Mouse (Mus musculus): ENCODE measurements around the gene Sptbn4.

Gene Sptbn4

GRCm38 (mm10) chr7:27474490-27474954 lies 27.0 kb upstream of the Sptbn4 start:
- DNase-seq (ENCODE audit: low read depth, low spot score), result peak; percentile 98

DNA sequence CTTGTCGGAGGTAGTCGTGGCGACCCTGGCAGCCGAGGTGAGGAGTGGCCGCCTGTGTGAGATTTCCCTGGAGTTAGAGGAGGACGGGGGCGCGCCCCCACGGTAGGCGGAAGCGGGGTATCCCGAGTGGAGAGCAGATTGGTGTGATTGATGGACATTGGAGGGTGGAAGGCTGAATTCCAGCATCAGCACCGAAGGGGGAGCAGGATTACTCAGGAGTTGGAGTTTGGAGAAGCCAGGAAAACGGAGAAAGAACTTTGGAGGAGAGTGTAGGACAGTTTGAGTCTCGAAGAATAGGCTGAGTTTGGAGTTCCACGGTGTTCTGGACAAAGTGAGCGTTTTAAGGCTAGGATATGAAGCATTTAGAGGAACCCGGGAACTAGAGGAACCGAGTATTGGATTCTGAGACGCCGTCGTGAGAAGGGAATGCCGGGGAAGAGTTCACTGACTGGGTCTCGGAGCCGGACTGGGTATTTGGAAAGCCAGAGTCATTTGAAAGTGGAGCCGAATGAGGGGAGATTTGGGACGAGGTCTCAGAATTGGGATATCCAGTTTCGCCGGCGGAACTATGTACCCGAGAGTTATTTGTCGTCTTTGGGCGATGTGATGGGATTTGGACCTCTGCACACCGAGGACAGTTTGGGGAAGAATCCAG lies 26.5 kb upstream of the Sptbn4 start:
- DNase-seq (ENCODE audit: low read depth, low spot score), result no peak

GRCm38 (mm10) chr7:27473156-27473834 lies 25.8 kb upstream of the Sptbn4 start, which contains the start of gene Sertad3:
Gene Sertad3, plus strand, starts transcription at chr7:27473768.
- peak; percentile 95 for DNase-seq (ENCODE audit: low read depth, low spot score)

DNA sequence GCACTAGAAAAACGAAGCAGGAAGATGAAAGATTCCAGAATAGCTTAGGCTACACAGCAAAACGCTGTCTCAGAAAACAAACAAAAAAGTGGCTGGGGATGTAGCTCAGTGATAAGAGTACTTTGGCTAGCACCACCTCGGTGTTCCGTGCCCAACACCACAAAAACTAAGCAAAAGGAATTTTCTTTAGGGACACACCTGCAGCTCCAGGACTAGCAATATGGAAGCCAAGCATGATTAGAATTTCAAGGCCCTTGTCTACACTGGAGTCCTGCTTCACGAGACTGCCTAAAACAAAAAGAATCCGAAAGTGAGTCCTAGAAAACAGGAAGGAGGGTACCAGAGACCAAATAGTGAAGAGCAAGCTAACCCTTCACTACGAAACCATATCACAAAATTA lies 25.1 kb upstream of the Sptbn4 start:
- DNase-seq (ENCODE audit: low read depth, low spot score), result no peak

DNA sequence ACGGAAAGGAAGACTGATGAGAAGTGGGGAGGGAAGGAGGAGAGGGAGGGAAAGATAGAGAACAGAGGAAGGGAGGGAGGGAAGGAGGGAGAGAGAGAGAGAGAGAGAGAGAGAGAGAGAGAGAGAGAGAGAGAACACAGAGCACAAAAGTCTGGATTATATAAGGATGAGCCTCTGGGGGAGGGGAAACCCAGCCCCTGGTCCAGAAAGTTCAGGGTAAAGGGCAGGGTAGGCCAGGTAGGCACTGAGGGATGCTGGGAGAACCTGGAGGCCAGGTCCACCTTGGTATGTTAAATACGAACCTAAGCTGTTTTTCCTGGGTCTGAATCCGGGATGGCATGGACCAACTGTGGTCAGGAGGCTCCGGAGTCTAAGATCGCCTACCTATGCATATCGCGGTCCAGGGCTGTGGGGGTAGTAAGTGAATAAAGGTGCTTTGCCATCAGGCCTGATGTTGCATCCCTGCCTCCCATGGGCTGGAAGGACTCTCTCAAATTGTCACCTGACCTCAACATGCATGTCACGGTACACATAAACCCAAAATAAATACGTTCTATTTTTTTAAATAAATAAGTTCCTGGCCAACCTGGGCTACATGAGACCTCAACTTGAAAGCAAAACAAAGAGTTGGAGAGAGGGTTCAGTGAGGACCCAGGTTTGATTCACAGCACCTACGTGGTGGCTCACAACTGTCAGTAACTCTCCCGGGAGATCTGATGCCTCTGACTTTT lies 24.1 kb upstream of the Sptbn4 start:
- no peak for DNase-seq (ENCODE audit: low read depth, low spot score)

DNA sequence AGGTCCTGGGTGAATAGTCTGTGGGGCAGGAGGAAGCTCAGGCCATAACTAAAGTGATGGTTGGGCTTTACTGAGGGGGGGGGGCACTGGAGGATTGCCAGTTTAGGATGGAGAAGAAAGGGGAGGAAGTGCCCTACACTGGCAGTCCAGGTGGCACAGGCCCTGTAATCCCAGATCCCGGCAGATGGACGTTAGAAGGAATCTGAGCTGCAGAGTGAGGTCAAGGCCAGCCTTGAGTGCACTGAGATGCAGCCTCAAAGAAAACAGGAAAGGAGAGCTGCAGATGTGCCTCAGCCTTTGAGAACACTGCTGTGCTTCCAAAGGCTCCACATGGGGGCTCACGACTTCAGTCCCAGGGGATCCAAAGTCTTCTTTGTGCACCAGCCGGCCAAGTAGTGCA lies 20.2 kb upstream of the Sptbn4 start:
- no peak for DNase-seq (ENCODE audit: low read depth, low spot score)

GRCm38 (mm10) chr7:27460477-27460876 lies 13.0 kb upstream of the Sptbn4 start:
- no peak for DNase-seq (ENCODE audit: low read depth, low spot score)

GRCm38 (mm10) chr7:27459640-27460039 lies 12.2 kb upstream of the Sptbn4 start:
- no peak for DNase-seq (ENCODE audit: low read depth, low spot score)

GRCm38 (mm10) chr7:27458614-27459013 lies 11.1 kb upstream of the Sptbn4 start:
- DNase-seq (ENCODE audit: low read depth, low spot score), result no peak

- DNase-seq (ENCODE audit: low read depth, low spot score), result no peak
Measured at GRCm38 (mm10) chr7:27455273-27455672, 7.8 kb upstream of the Sptbn4 start.

GRCm38 (mm10) chr7:27454461-27455121 lies 7.1 kb upstream of the Sptbn4 start:
- DNase-seq (ENCODE audit: low read depth, low spot score), result no peak

DNA sequence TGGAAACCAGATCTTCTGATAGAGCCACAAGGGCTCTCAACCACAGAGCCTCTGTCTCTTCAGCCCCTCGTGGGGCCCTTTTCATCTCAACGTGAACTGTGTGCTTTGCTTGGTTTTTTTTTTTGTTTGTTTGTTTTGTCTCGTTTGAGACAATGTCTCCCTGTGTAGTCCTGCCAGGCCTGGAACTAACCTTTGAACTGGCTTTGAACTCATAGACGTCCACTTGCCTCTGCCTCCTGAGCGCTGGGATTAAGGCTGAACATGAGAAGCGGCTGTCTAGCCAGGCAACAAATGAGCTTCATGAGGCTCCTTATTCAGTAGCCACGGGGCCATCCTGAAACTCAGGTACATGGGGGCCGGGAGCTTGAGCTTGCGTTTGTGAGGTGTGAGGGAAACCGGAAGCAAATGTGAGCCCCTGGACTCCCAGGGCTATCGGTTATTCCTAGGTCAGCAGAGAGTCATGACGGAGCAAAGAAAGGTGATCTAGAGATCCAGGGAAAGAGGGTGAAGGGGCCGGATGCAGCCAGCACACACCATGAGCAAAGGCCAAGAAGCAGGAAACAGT lies 4.8 kb upstream of the Sptbn4 start:
- DNase-seq (ENCODE audit: low read depth, low spot score), result no peak

GRCm38 (mm10) chr7:27451359-27451758 lies 3.9 kb upstream of the Sptbn4 start:
- no peak for DNase-seq (ENCODE audit: low read depth, low spot score)

- no peak for DNase-seq (ENCODE audit: low read depth, low spot score)
Measured at GRCm38 (mm10) chr7:27449256-27449862, 1.9 kb upstream of the Sptbn4 start.

- no peak for DNase-seq (ENCODE audit: low read depth, low spot score)
Measured at GRCm38 (mm10) chr7:27448421-27449206, 1.1 kb upstream of the Sptbn4 start.

GRCm38 (mm10) chr7:27446521-27447418 lies 716 bp downstream of the Sptbn4 start:
- DNase-seq (ENCODE audit: low read depth, low spot score), result peak; percentile 40

- DNase-seq (ENCODE audit: low read depth, low spot score), result no peak
Measured at GRCm38 (mm10) chr7:27446051-27446450, 1.4 kb downstream of the Sptbn4 start.

DNA sequence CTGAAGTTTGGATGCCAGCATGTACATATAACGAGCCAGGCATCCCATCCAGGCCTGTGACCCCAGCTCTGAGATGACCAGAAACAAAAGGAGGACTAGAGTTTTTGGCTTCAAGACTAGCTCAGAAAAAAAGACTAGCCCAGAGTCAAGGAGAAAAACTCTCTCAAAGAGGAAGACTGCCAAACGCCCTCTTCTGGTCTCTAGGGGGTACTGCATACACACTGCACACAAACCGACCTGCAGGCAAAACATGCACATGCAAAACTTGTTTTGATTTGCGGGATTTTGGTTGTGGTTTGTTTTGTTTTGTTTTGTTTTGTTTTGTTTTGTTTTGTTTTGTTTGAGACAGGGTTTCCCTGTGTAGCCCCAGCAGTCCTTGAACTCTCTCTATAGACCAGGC lies 7.5 kb downstream of the Sptbn4 start:
- DNase-seq (ENCODE audit: low read depth, low spot score), result no peak

DNA sequence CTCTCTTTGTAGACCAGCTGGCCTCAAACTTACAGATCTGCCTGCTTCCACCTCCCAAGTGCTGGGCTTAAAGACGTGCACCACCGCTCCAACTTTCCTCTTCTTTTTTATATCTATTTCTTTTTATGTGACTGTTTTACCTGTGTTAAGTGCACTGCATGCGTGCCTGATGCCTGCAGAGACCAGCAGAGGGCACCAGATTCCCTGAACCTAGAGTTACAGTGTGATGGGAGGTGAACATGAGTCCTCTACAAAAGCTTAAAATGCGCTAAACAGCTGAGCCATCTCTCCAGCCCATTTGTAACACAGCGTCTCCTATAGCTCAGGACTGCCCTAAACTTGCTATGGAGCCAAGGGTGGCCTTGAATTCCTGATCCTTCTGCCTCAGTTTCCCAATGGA lies 9.9 kb downstream of the Sptbn4 start:
- no peak for DNase-seq (ENCODE audit: low read depth, low spot score)
